Mouse (Mus musculus): ENCODE measurements around the gene C1ql1. TPM values are rescaled to one million over a fixed set of nuclear protein-coding genes. Genes with fewer than 3 reads are reported as not detected.
"Not testable (repeated sequence)": the region's sequence is repeated elsewhere in the genome, so short reads cannot be mapped to it uniquely, and the experiment has no call there.

C1ql1 gene
- polyA plus RNA-seq, 1 experiment from 2014 or later = 0.87 TPM

GRCm38 (mm10) chr11:102981151-102981890, 34.8 kb upstream of the C1ql1 start:
- no peaks in the 10 kb centered on the region for H3K9me3 ChIP-seq (replicated peaks)
- H3K4me3 ChIP-seq = no peak overlapping the region
- peaks cover 16% of the 10 kb centered on the region; the same call in 1 of the 2 replicates for H3K4me1 ChIP-seq (replicated peaks)
- no peak for ATAC-seq (ENCODE audit: insufficient number of reproducible peaks, low FRiP score)
- 52% methylated on average over 10 of the region's 10 CpGs for WGBS
- H3K27ac ChIP-seq (ENCODE audit: poor library complexity, severe bottlenecking) = no peak overlapping the region
- no peaks in the 10 kb centered on the region for H3K36me3 ChIP-seq
- H3K27me3 ChIP-seq (replicated peaks) = peaks cover 8% of the 10 kb centered on the region
- no peak overlapping the region for H3K9ac ChIP-seq
- H3K4me2 ChIP-seq = no peak overlapping the region

GRCm38 (mm10) chr11:102978052-102978666, 31.7 kb upstream of the C1ql1 start:
- Histone ChIP-seq H3K4me1 (replicated peaks) (peaks cover 16% of the 10 kb centered on the region; the same call in 1 of the 2 replicates), H3K36me3 (no peaks in the 10 kb centered on the region), H3K9ac (no peak overlapping the region), H3K4me3 (no peak overlapping the region), H3K4me2 (no peak overlapping the region), H3K27ac (ENCODE audit: poor library complexity, severe bottlenecking) (peak overlapping the region; percentile 23; the same call in 1 of the 2 replicates), H3K27me3 (replicated peaks) (peaks cover 11% of the 10 kb centered on the region; the same call in 1 of the 2 replicates), H3K9me3 (replicated peaks) (no peaks in the 10 kb centered on the region)
- ATAC-seq (ENCODE audit: insufficient number of reproducible peaks, low FRiP score) = 0 out of 2 replicates have a peak, but pooled peaks have one; percentile 56
- WGBS = 31% methylated on average over 6 of the region's 6 CpGs

- not testable (repeated sequence) for H3K9me3 ChIP-seq (replicated peaks); H3K9ac ChIP-seq; H3K27ac ChIP-seq (ENCODE audit: poor library complexity, severe bottlenecking); H3K4me2 ChIP-seq; H3K36me3 ChIP-seq; ATAC-seq (ENCODE audit: insufficient number of reproducible peaks, low FRiP score); H3K4me3 ChIP-seq
- 79% methylated on average over 9 of the region's 9 CpGs for WGBS
- Histone ChIP-seq H3K4me1 (replicated peaks) (peaks cover 13% of the 10 kb centered on the region; the same call in 1 of the 2 replicates), H3K27me3 (replicated peaks) (peaks cover 19% of the 10 kb centered on the region)
Observed at GRCm38 (mm10) chr11:102975966-102976365, 29.5 kb upstream of the C1ql1 start.

- Histone ChIP-seq H3K27me3 (replicated peaks) (peaks cover 55% of the 10 kb centered on the region), H3K9ac (no peak overlapping the region), H3K4me2 (no peak overlapping the region)
Observed at GRCm38 (mm10) chr11:102972326-102972725, 25.8 kb upstream of the C1ql1 start.

GRCm38 (mm10) chr11:102971604-102972003, 25.1 kb upstream of the C1ql1 start:
- H3K36me3 ChIP-seq = no peaks in the 10 kb centered on the region
- peaks cover 61% of the 10 kb centered on the region for H3K27me3 ChIP-seq (replicated peaks)
- H3K9me3 ChIP-seq (replicated peaks) = no peaks in the 10 kb centered on the region
- H3K9ac ChIP-seq = no peak overlapping the region
- H3K27ac ChIP-seq (ENCODE audit: poor library complexity, severe bottlenecking) = no peak overlapping the region
- H3K4me2 ChIP-seq = no peak overlapping the region
- 50% methylated on average over 5 of the region's 5 CpGs for WGBS
- no peaks in the 10 kb centered on the region for H3K4me1 ChIP-seq (replicated peaks)
- ATAC-seq (ENCODE audit: insufficient number of reproducible peaks, low FRiP score) = no peak
- no peak overlapping the region for H3K4me3 ChIP-seq

More at GRCm38 (mm10) chr11:102972326-102972725, 25.8 kb upstream of the C1ql1 start:
- WGBS = 65% methylated on average over 1 of the region's 1 CpGs
- ATAC-seq (ENCODE audit: insufficient number of reproducible peaks, low FRiP score) = no peak
- Histone ChIP-seq H3K9me3 (replicated peaks) (no peaks in the 10 kb centered on the region), H3K4me1 (replicated peaks) (no peaks in the 10 kb centered on the region), H3K27ac (ENCODE audit: poor library complexity, severe bottlenecking) (no peak overlapping the region), H3K4me3 (no peak overlapping the region), H3K36me3 (no peaks in the 10 kb centered on the region)

GRCm38 (mm10) chr11:102964547-102965091, 18.1 kb upstream of the C1ql1 start:
- Histone ChIP-seq H3K36me3 (no peaks in the 10 kb centered on the region), H3K4me3 (no peak overlapping the region), H3K4me1 (replicated peaks) (peaks cover 15% of the 10 kb centered on the region), H3K9me3 (replicated peaks) (no peaks in the 10 kb centered on the region), H3K27ac (ENCODE audit: poor library complexity, severe bottlenecking) (no peak overlapping the region), H3K9ac (no peak overlapping the region), H3K27me3 (replicated peaks) (peaks cover 71% of the 10 kb centered on the region), H3K4me2 (no peak overlapping the region)
- ATAC-seq (ENCODE audit: insufficient number of reproducible peaks, low FRiP score) = no peak
- WGBS = 65% methylated on average over 16 of the region's 16 CpGs

- H3K36me3 ChIP-seq = no peaks in the 10 kb centered on the region
- no peak overlapping the region for H3K4me3 ChIP-seq
- peaks cover 15% of the 10 kb centered on the region for H3K4me1 ChIP-seq (replicated peaks)
- H3K4me2 ChIP-seq = peak overlapping the region; percentile 51
- H3K9ac ChIP-seq = peak overlapping the region; percentile 47
- peaks cover 65% of the 10 kb centered on the region for H3K27me3 ChIP-seq (replicated peaks)
- H3K9me3 ChIP-seq (replicated peaks) = no peaks in the 10 kb centered on the region
- WGBS = 20% methylated on average over 24 of the region's 24 CpGs
- no peak for ATAC-seq (ENCODE audit: insufficient number of reproducible peaks, low FRiP score)
- no peak overlapping the region for H3K27ac ChIP-seq (ENCODE audit: poor library complexity, severe bottlenecking)
Observed at GRCm38 (mm10) chr11:102963855-102964546, 17.5 kb upstream of the C1ql1 start.

GRCm38 (mm10) chr11:102963246-102963854, 16.9 kb upstream of the C1ql1 start:
- peak overlapping the region; percentile 51 for H3K4me2 ChIP-seq
- no peaks in the 10 kb centered on the region for H3K36me3 ChIP-seq
- H3K4me3 ChIP-seq = no peak overlapping the region
- WGBS = 6% methylated on average over 16 of the region's 16 CpGs
- peak overlapping the region; percentile 47 for H3K9ac ChIP-seq
- no peaks in the 10 kb centered on the region for H3K9me3 ChIP-seq (replicated peaks)
- no peak overlapping the region for H3K27ac ChIP-seq (ENCODE audit: poor library complexity, severe bottlenecking)
- peaks cover 59% of the 10 kb centered on the region for H3K27me3 ChIP-seq (replicated peaks)
- ATAC-seq (ENCODE audit: insufficient number of reproducible peaks, low FRiP score) = no peak
- H3K4me1 ChIP-seq (replicated peaks) = peaks cover 15% of the 10 kb centered on the region

- Histone ChIP-seq H3K9me3 (replicated peaks) (no peaks in the 10 kb centered on the region), H3K27ac (ENCODE audit: poor library complexity, severe bottlenecking) (no peak overlapping the region), H3K9ac (no peak overlapping the region), H3K27me3 (replicated peaks) (peaks cover 55% of the 10 kb centered on the region), H3K4me2 (peak overlapping the region; percentile 51), H3K4me3 (no peak overlapping the region; the same call in 1 of the 2 replicates), H3K4me1 (replicated peaks) (peaks cover 15% of the 10 kb centered on the region), H3K36me3 (no peaks in the 10 kb centered on the region)
- 39% methylated on average over 7 of the region's 7 CpGs for WGBS
- ATAC-seq (ENCODE audit: insufficient number of reproducible peaks, low FRiP score) = no peak
Observed at GRCm38 (mm10) chr11:102962861-102963245, 16.4 kb upstream of the C1ql1 start.

- Histone ChIP-seq H3K36me3 (no peaks in the 10 kb centered on the region), H3K27me3 (replicated peaks) (peaks cover 50% of the 10 kb centered on the region), H3K4me1 (replicated peaks) (peaks cover 20% of the 10 kb centered on the region), H3K4me3 (no peak overlapping the region), H3K27ac (ENCODE audit: poor library complexity, severe bottlenecking) (no peak overlapping the region), H3K9me3 (replicated peaks) (no peaks in the 10 kb centered on the region), H3K9ac (no peak overlapping the region), H3K4me2 (no peak overlapping the region)
- 74% methylated on average over 4 of the region's 4 CpGs for WGBS
- no peak for ATAC-seq (ENCODE audit: insufficient number of reproducible peaks, low FRiP score)
Observed at GRCm38 (mm10) chr11:102961082-102961481, 14.6 kb upstream of the C1ql1 start.
